Comparison of ENCODE assay signal across 10 mouse cellular contexts in genomic region chr11:118345693-118346092, GRCm38 (mm10). TPM values are rescaled to one million over a fixed set of nuclear protein-coding genes. Genes with fewer than 3 reads are reported as not detected.
A peak's percentile ranks its signal among the peaks of the same experiment; 100 is the strongest.
DNase-seq lines count a peak whose midpoint lies in the region; ATAC-seq lines count a peak whose summit lies in the region.
"Had no signal": no experiment of that assay in that cellular context is flagged by ENCODE, and none has a peak within 500 bp of the region (broad histone marks: within the 10 kb centered on the region; RNA-seq: fewer than 3 reads in every experiment).

No protein-coding gene starts in this region.

- no peak overlapping the region for H3K4me3 ChIP-seq in hindbrain, embryonic 10.5 days
- H3K4me3 ChIP-seq in hindbrain, embryonic 11.5 days (ENCODE audit: low read depth, low read length) = no peak overlapping the region
- H3K4me3 ChIP-seq in midbrain, embryonic 14.5 days (replicated peaks; ENCODE audit: low read depth, low read length) = no peak overlapping the region
- H3K4me3 ChIP-seq in midbrain, embryonic 15.5 days = no peak overlapping the region
- no peak overlapping the region for H3K4me3 ChIP-seq in forebrain, embryonic 12.5 days (replicated peaks)
- H3K4me3 ChIP-seq in limb, embryonic 10.5 days = no peak overlapping the region
- H3K4me3 ChIP-seq: midbrain, embryonic 12.5 days had no signal

- no peak overlapping the region for H3K4me2 ChIP-seq in hindbrain, embryonic 11.5 days (replicated peaks; ENCODE audit: low read depth, low read length)
- H3K4me2 ChIP-seq in midbrain, embryonic 14.5 days (ENCODE audit: low read length) = no peak overlapping the region
- H3K4me2 ChIP-seq in midbrain, embryonic 15.5 days = no peak overlapping the region
- H3K4me2 ChIP-seq in forebrain, embryonic 12.5 days = no peak overlapping the region
- H3K4me2 ChIP-seq: midbrain, embryonic 12.5 days had no signal

- DNase-seq in hindbrain, embryonic 10.5 days (ENCODE audit: low spot score) = no peak
- no peak for DNase-seq in hindbrain, embryonic 11.5 days (ENCODE audit: low spot score)
- DNase-seq in midbrain, embryonic 14.5 days = peak; percentile 68
- DNase-seq in limb, embryonic 10.5 days (ENCODE audit: low spot score) = no peak
- no peak for DNase-seq in urinary bladder, postnatal 25 days (ENCODE audit: low spot score)
- no peak for DNase-seq in gastrocnemius, adult 8-10 months (ENCODE audit: low spot score in 2 of 2)

- 79% methylated on average over 4 of the region's 4 CpGs for WGBS in hindbrain, embryonic 10.5 days
- 80% methylated on average over 4 of the region's 4 CpGs for WGBS in hindbrain, embryonic 11.5 days
- 66% methylated on average over 4 of the region's 4 CpGs for WGBS in midbrain, embryonic 14.5 days
- 65% methylated on average over 4 of the region's 4 CpGs for WGBS in midbrain, embryonic 15.5 days
- WGBS in forebrain, embryonic 12.5 days = 74% methylated on average over 4 of the region's 4 CpGs
- 84% methylated on average over 4 of the region's 4 CpGs for WGBS in limb, embryonic 10.5 days

- no peak for ATAC-seq in hindbrain, embryonic 11.5 days (ENCODE audit: low FRiP score)
- no peak for ATAC-seq in midbrain, embryonic 14.5 days (ENCODE audit: low FRiP score, low TSS enrichment)
- no peak for ATAC-seq in midbrain, embryonic 15.5 days (replicated peaks)
- ATAC-seq in forebrain, embryonic 12.5 days (ENCODE audit: low FRiP score) = no peak

- no peak overlapping the region for H3K9ac ChIP-seq in hindbrain, embryonic 11.5 days (ENCODE audit: low read depth, low read length)
- no peak overlapping the region for H3K9ac ChIP-seq in midbrain, embryonic 14.5 days (replicated peaks; ENCODE audit: low read length)
- H3K9ac ChIP-seq in midbrain, embryonic 15.5 days = no peak overlapping the region
- H3K9ac ChIP-seq in forebrain, embryonic 12.5 days = no peak overlapping the region
- H3K9ac ChIP-seq: midbrain, embryonic 12.5 days had no signal

- H3K9me3 ChIP-seq in hindbrain, embryonic 10.5 days = no peaks in the 10 kb centered on the region
- H3K9me3 ChIP-seq in hindbrain, embryonic 11.5 days (ENCODE audit: control insufficient read depth, low read length) = no peaks in the 10 kb centered on the region
- H3K9me3 ChIP-seq in midbrain, embryonic 14.5 days (ENCODE audit: control insufficient read depth, low read length) = no peaks in the 10 kb centered on the region
- no peaks in the 10 kb centered on the region for H3K9me3 ChIP-seq in midbrain, embryonic 15.5 days
- no peaks in the 10 kb centered on the region for H3K9me3 ChIP-seq in forebrain, embryonic 12.5 days
- H3K9me3 ChIP-seq in limb, embryonic 10.5 days (replicated peaks) = no peaks in the 10 kb centered on the region
- H3K9me3 ChIP-seq: midbrain, embryonic 12.5 days had no signal

- peaks cover 56% of the 10 kb centered on the region for H3K4me1 ChIP-seq in hindbrain, embryonic 10.5 days (replicated peaks)
- H3K4me1 ChIP-seq in hindbrain, embryonic 11.5 days (replicated peaks; ENCODE audit: control insufficient read depth, insufficient read depth, low read length) = peaks cover 6% of the 10 kb centered on the region
- peaks cover 20% of the 10 kb centered on the region for H3K4me1 ChIP-seq in midbrain, embryonic 14.5 days (ENCODE audit: control insufficient read depth, insufficient read depth, low read length)
- H3K4me1 ChIP-seq in midbrain, embryonic 15.5 days = peaks cover 27% of the 10 kb centered on the region
- peaks cover 43% of the 10 kb centered on the region for H3K4me1 ChIP-seq in forebrain, embryonic 12.5 days
- peaks cover 64% of the 10 kb centered on the region for H3K4me1 ChIP-seq in limb, embryonic 10.5 days

- H3K27ac ChIP-seq in hindbrain, embryonic 10.5 days = 0 out of 2 replicates have a peak overlapping the region, but pooled peaks have one; percentile 9
- no peak overlapping the region for H3K27ac ChIP-seq in hindbrain, embryonic 11.5 days (ENCODE audit: low read depth, low read length)
- no peak overlapping the region for H3K27ac ChIP-seq in midbrain, embryonic 14.5 days (replicated peaks; ENCODE audit: low read depth, low read length)
- H3K27ac ChIP-seq in midbrain, embryonic 15.5 days = no peak overlapping the region
- H3K27ac ChIP-seq in forebrain, embryonic 12.5 days = peak overlapping the region; percentile 32; the same call in 1 of the 2 replicates
- H3K27ac ChIP-seq in limb, embryonic 10.5 days = peak overlapping the region; percentile 0; the same call in 1 of the 2 replicates
- H3K27ac ChIP-seq: midbrain, embryonic 12.5 days had no signal

- H3K36me3 ChIP-seq in hindbrain, embryonic 10.5 days = no peaks in the 10 kb centered on the region
- H3K36me3 ChIP-seq in hindbrain, embryonic 11.5 days (ENCODE audit: control insufficient read depth, insufficient read depth, low read length) = no peaks in the 10 kb centered on the region
- H3K36me3 ChIP-seq in midbrain, embryonic 14.5 days (ENCODE audit: control insufficient read depth, insufficient read depth, low read length) = no peaks in the 10 kb centered on the region
- H3K36me3 ChIP-seq in midbrain, embryonic 15.5 days (replicated peaks) = no peaks in the 10 kb centered on the region
- H3K36me3 ChIP-seq in forebrain, embryonic 12.5 days (replicated peaks) = no peaks in the 10 kb centered on the region
- peaks cover 8% of the 10 kb centered on the region for H3K36me3 ChIP-seq in limb, embryonic 10.5 days
- H3K36me3 ChIP-seq: midbrain, embryonic 12.5 days had no signal

- H3K27me3 ChIP-seq in hindbrain, embryonic 10.5 days (ENCODE audit: insufficient read depth, poor library complexity, severe bottlenecking) = no peaks in the 10 kb centered on the region
- no peaks in the 10 kb centered on the region for H3K27me3 ChIP-seq in hindbrain, embryonic 11.5 days (ENCODE audit: control insufficient read depth, insufficient read depth, low read length)
- H3K27me3 ChIP-seq in midbrain, embryonic 14.5 days (ENCODE audit: control insufficient read depth, insufficient read depth, low read length) = no peaks in the 10 kb centered on the region
- no peaks in the 10 kb centered on the region for H3K27me3 ChIP-seq in midbrain, embryonic 15.5 days (replicated peaks)
- H3K27me3 ChIP-seq in forebrain, embryonic 12.5 days = no peaks in the 10 kb centered on the region
- no peaks in the 10 kb centered on the region for H3K27me3 ChIP-seq in limb, embryonic 10.5 days (ENCODE audit: low read depth, poor library complexity, severe bottlenecking)
- H3K27me3 ChIP-seq: midbrain, embryonic 12.5 days had no signal

RNA-seq across cellular contexts. Expression of gene Cep295nl, which starts 3.4 kb away (rescaled TPM):
- polyA plus RNA-seq in hindbrain, embryonic 10.5 days (2016; fragmentation: Nextera tagmentation; extraction: Ambion mirVana) = 0.19 and 0.21 TPM in 2 replicates
- polyA plus RNA-seq in hindbrain, embryonic 11.5 days (2014; fragmentation: Nextera tagmentation; extraction: Ambion mirVana) = 0.37 and 0.42 TPM in 2 replicates
- polyA plus RNA-seq in midbrain, embryonic 14.5 days (2014; fragmentation: Nextera tagmentation; extraction: Ambion mirVana) = 0.21 and 0.22 TPM in 2 replicates
- polyA plus RNA-seq in midbrain, embryonic 15.5 days (2015; fragmentation: Nextera tagmentation; extraction: Ambion mirVana) = 0.09 and 0.27 TPM in 2 replicates
- 0.32 and 0.41 TPM in 2 replicates for polyA plus RNA-seq in forebrain, embryonic 12.5 days (2016; fragmentation: Nextera tagmentation; extraction: Ambion mirVana)
- 0.61 and 1.1 TPM in 2 replicates for polyA plus RNA-seq in limb, embryonic 10.5 days (2016; fragmentation: Nextera tagmentation; extraction: Ambion mirVana)
- total RNA-seq in gastrocnemius, adult 8-10 months (2022) = 1 to 10 TPM in 1 of 4 experiments, under 1 TPM in 3; 0.41 to 1.0 (median 0.94) TPM
- total RNA-seq: MEL had no signal

RNA-seq across cellular contexts. Expression of gene Timp2, which starts 9.8 kb away (rescaled TPM):
- polyA plus RNA-seq in hindbrain, embryonic 10.5 days (2016; fragmentation: Nextera tagmentation; extraction: Ambion mirVana) = 28.6 and 36.3 TPM in 2 replicates
- polyA plus RNA-seq in hindbrain, embryonic 11.5 days (2014; fragmentation: Nextera tagmentation; extraction: Ambion mirVana) = 39.5 and 41.2 TPM in 2 replicates
- 71.3 and 81.8 TPM in 2 replicates for polyA plus RNA-seq in midbrain, embryonic 14.5 days (2014; fragmentation: Nextera tagmentation; extraction: Ambion mirVana)
- polyA plus RNA-seq in midbrain, embryonic 15.5 days (2015; fragmentation: Nextera tagmentation; extraction: Ambion mirVana) = 83.4 and 83.6 TPM in 2 replicates
- polyA plus RNA-seq in forebrain, embryonic 12.5 days (2016; fragmentation: Nextera tagmentation; extraction: Ambion mirVana) = 47.0 and 48.0 TPM in 2 replicates
- 35.4 and 49.6 TPM in 2 replicates for polyA plus RNA-seq in limb, embryonic 10.5 days (2016; fragmentation: Nextera tagmentation; extraction: Ambion mirVana)
- total RNA-seq in gastrocnemius, adult 8-10 months (2022) = 10 to 100 TPM; 41.0 to 82.5 (median 52.4) TPM
- total RNA-seq: MEL had no signal

RNA-seq across cellular contexts. Expression of gene Usp36, which starts 55.6 kb away (rescaled TPM):
- polyA plus RNA-seq in hindbrain, embryonic 10.5 days (2016; fragmentation: Nextera tagmentation; extraction: Ambion mirVana) = 18.9 and 21.6 TPM in 2 replicates
- 9.8 and 9.9 TPM in 2 replicates for polyA plus RNA-seq in hindbrain, embryonic 11.5 days (2014; fragmentation: Nextera tagmentation; extraction: Ambion mirVana)
- polyA plus RNA-seq in midbrain, embryonic 14.5 days (2014; fragmentation: Nextera tagmentation; extraction: Ambion mirVana) = 11.7 and 13.4 TPM in 2 replicates
- polyA plus RNA-seq in midbrain, embryonic 15.5 days (2015; fragmentation: Nextera tagmentation; extraction: Ambion mirVana) = 20.1 and 23.1 TPM in 2 replicates
- 17.1 and 19.6 TPM in 2 replicates for polyA plus RNA-seq in forebrain, embryonic 12.5 days (2016; fragmentation: Nextera tagmentation; extraction: Ambion mirVana)
- polyA plus RNA-seq in limb, embryonic 10.5 days (2016; fragmentation: Nextera tagmentation; extraction: Ambion mirVana) = 25.6 and 27.4 TPM in 2 replicates
- 10 to 100 TPM; 13.1 to 16.7 (median 14.8) TPM for total RNA-seq in gastrocnemius, adult 8-10 months (2022)

RNA-seq across cellular contexts. Expression of gene Lgals3bp, which starts 56.2 kb away (rescaled TPM):
- polyA plus RNA-seq in hindbrain, embryonic 10.5 days (2016; fragmentation: Nextera tagmentation; extraction: Ambion mirVana) = 1.8 and 2.0 TPM in 2 replicates
- polyA plus RNA-seq in hindbrain, embryonic 11.5 days (2014; fragmentation: Nextera tagmentation; extraction: Ambion mirVana) = 1.9 and 2.7 TPM in 2 replicates
- 1.8 and 5.5 TPM in 2 replicates for polyA plus RNA-seq in midbrain, embryonic 14.5 days (2014; fragmentation: Nextera tagmentation; extraction: Ambion mirVana)
- polyA plus RNA-seq in midbrain, embryonic 15.5 days (2015; fragmentation: Nextera tagmentation; extraction: Ambion mirVana) = 5.1 and 6.7 TPM in 2 replicates
- polyA plus RNA-seq in forebrain, embryonic 12.5 days (2016; fragmentation: Nextera tagmentation; extraction: Ambion mirVana) = 1.2 TPM in 2 replicates
- polyA plus RNA-seq in limb, embryonic 10.5 days (2016; fragmentation: Nextera tagmentation; extraction: Ambion mirVana) = 2.7 and 3.4 TPM in 2 replicates
- 10 to 100 TPM; 12.3 to 16.0 (median 14.3) TPM for total RNA-seq in gastrocnemius, adult 8-10 months (2022)

Comparison
In these comparisons a context has a peak if more than half of its experiments do, and no peak if none do; other contexts are left out.
1. H3K27ac ChIP-seq: peak in hindbrain, embryonic 10.5 days (single experiment), forebrain, embryonic 12.5 days (single experiment) and limb, embryonic 10.5 days (single experiment); none in hindbrain, embryonic 11.5 days (single experiment), midbrain, embryonic 14.5 days (single experiment) and midbrain, embryonic 15.5 days (single experiment).